Mouse (Mus musculus): ENCODE data around the gene Gm5460. TPM values are rescaled to one million over a fixed set of nuclear protein-coding genes. Genes with fewer than 3 reads are reported as not detected.

The Gm5460 gene
- not detected in 2 replicates for polyA plus RNA-seq (2015; fragmentation: Nextera tagmentation; extraction: Ambion mirVana)

DNA sequence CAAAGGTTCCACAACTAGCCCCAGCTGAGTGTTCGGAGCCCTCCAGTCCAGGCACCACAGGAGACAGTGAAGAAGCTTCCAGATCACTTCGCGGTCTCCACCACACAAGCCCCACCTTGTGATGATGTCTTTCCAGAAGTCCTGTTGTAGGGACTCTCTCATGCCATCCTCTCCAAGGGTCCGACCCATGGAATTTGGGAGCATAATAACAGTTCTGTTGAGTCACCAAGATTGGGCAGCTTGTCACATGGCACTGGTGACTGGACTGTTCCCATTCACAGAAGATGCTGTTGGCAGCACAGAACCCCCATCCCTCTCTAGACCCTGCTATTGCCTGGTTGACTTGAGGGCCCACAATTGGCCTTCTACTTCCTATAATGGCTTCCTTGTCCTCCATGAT, at the start of gene Gm5460:
Gene Gm5460 (plus strand): TSS at position 378 of the 400 bp plus-strand sequence.
- 89% methylated on average over 4 of the region's 4 CpGs for WGBS
- Histone ChIP-seq H3K9me3 (ENCODE audit: low read length) (no peaks in the 10 kb centered on the region), H3K27me3 (replicated peaks; ENCODE audit: insufficient read depth, low read length) (no peaks in the 10 kb centered on the region), H3K9ac (replicated peaks; ENCODE audit: low read depth) (no peak within 1 kb of the TSS), H3K36me3 (ENCODE audit: insufficient read depth, low read length) (no peaks in the 10 kb centered on the region), H3K27ac (ENCODE audit: low read length) (no peak within 1 kb of the TSS), H3K4me2 (replicated peaks; ENCODE audit: low read depth, low read length) (no peak within 1 kb of the TSS), H3K4me3 (ENCODE audit: low read depth, low read length) (no peak within 1 kb of the TSS), H3K4me1 (ENCODE audit: insufficient read depth, low read depth, low read length) (no peaks in the 10 kb centered on the region)
- ATAC-seq (no peak), DNase-seq (ENCODE audit: low spot score) (no peak)
- TF ChIP-seq EP300 (IDR thresholded peaks at IDR 0.05) (no peak), CTCF (IDR thresholded peaks at IDR 0.05) (no peak)

DNA sequence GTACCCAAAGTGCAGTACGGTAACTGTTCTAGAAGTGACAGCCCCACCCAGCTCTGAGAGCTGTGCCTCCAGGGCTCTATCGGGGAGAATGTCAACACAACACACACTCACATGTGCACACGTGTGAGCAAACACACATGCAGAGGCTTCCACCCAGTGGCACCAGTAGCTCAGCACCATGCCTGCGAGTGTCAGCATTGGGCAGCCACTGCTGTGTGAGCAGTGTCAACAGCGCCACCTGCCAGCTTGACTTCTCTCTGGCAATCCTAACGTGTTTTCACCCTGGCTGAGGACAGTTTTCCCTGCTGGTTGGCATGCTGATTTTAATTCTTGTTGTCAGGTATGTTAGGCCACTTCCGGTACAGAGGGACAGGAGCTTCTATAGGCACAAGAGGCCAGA, 43.9 kb upstream of the Gm5460 start:
- H3K9ac ChIP-seq (replicated peaks; ENCODE audit: low read depth), result no peak overlapping the region
- H3K27ac ChIP-seq (ENCODE audit: low read length), result no peak overlapping the region
- peak; percentile 35; the same call in 1 of the 2 replicates for ATAC-seq
- 31% methylated on average over 7 of the region's 7 CpGs for WGBS
- H3K27me3 ChIP-seq (replicated peaks; ENCODE audit: insufficient read depth, low read length), result no peaks in the 10 kb centered on the region
- TF ChIP-seq CTCF (IDR thresholded peaks at IDR 0.05), result peak; percentile 72
- no peak for TF ChIP-seq EP300 (IDR thresholded peaks at IDR 0.05)
- no peak for DNase-seq (ENCODE audit: low spot score)
- no peaks in the 10 kb centered on the region for H3K4me1 ChIP-seq (ENCODE audit: insufficient read depth, low read depth, low read length)
- no peak overlapping the region for H3K4me3 ChIP-seq (ENCODE audit: low read depth, low read length)
- H3K4me2 ChIP-seq (replicated peaks; ENCODE audit: low read depth, low read length), result no peak overlapping the region
- no peaks in the 10 kb centered on the region for H3K9me3 ChIP-seq (ENCODE audit: low read length)
- H3K36me3 ChIP-seq (ENCODE audit: insufficient read depth, low read length), result no peaks in the 10 kb centered on the region

DNA sequence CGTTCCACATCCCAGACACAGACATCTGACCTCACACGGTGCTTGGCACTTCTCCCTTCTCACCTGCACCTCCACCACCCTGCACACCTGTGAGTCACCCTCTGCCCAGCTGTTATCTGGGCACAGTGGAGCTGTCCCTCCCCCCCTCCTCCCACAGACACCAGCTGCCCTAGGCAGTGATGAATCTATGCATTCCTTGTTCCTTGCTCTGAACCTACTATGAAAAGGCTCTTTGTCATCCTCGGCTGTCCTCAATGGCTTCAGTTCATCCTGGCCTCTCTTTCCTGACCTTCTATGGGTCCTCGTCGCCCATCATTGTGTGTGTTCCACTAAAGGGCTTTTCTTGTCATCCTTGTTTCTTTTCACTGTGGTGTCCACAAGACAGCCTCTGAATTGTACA, 41.8 kb upstream of the Gm5460 start:
- Histone ChIP-seq H3K4me3 (ENCODE audit: low read depth, low read length) (no peak overlapping the region), H3K9me3 (ENCODE audit: low read length) (no peaks in the 10 kb centered on the region), H3K4me2 (replicated peaks; ENCODE audit: low read depth, low read length) (no peak overlapping the region), H3K36me3 (ENCODE audit: insufficient read depth, low read length) (no peaks in the 10 kb centered on the region), H3K9ac (replicated peaks; ENCODE audit: low read depth) (no peak overlapping the region), H3K4me1 (ENCODE audit: insufficient read depth, low read depth, low read length) (no peaks in the 10 kb centered on the region), H3K27ac (ENCODE audit: low read length) (no peak overlapping the region), H3K27me3 (replicated peaks; ENCODE audit: insufficient read depth, low read length) (no peaks in the 10 kb centered on the region)
- no peak for DNase-seq (ENCODE audit: low spot score)
- no peak for ATAC-seq
- TF ChIP-seq CTCF (IDR thresholded peaks at IDR 0.05) (no peak), EP300 (IDR thresholded peaks at IDR 0.05) (no peak)
- WGBS, result 61% methylated on average over 5 of the region's 5 CpGs

DNA sequence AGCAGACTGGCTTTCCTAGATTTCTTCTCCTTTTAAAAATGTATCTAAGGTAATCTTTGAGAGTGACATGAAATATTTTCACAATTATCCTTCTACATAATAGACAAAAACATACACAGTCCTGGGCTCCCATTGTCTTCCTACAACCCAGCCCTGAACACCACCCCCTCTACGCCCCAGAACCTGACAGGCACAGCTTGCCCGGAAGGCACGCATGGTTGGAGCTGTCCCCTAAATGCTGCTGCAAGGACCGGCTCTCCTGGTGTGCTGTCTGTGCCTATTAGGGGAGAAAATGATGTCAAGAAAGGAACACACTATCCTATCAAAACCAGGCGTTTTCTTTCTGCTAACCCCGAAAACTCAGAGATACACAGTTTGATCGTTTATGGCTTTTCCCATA, 38.8 kb upstream of the Gm5460 start:
- Histone ChIP-seq H3K27me3 (replicated peaks; ENCODE audit: insufficient read depth, low read length) (no peaks in the 10 kb centered on the region), H3K9ac (replicated peaks; ENCODE audit: low read depth) (no peak overlapping the region), H3K36me3 (ENCODE audit: insufficient read depth, low read length) (no peaks in the 10 kb centered on the region), H3K9me3 (ENCODE audit: low read length) (no peaks in the 10 kb centered on the region), H3K4me1 (ENCODE audit: insufficient read depth, low read depth, low read length) (no peaks in the 10 kb centered on the region), H3K4me2 (replicated peaks; ENCODE audit: low read depth, low read length) (no peak overlapping the region), H3K4me3 (ENCODE audit: low read depth, low read length) (no peak overlapping the region), H3K27ac (ENCODE audit: low read length) (no peak overlapping the region)
- DNase-seq (ENCODE audit: low spot score) (no peak), ATAC-seq (no peak)
- 35% methylated on average over 7 of the region's 7 CpGs for WGBS
- no peak for TF ChIP-seq EP300 (IDR thresholded peaks at IDR 0.05)
- no peak for TF ChIP-seq CTCF (IDR thresholded peaks at IDR 0.05)

DNA sequence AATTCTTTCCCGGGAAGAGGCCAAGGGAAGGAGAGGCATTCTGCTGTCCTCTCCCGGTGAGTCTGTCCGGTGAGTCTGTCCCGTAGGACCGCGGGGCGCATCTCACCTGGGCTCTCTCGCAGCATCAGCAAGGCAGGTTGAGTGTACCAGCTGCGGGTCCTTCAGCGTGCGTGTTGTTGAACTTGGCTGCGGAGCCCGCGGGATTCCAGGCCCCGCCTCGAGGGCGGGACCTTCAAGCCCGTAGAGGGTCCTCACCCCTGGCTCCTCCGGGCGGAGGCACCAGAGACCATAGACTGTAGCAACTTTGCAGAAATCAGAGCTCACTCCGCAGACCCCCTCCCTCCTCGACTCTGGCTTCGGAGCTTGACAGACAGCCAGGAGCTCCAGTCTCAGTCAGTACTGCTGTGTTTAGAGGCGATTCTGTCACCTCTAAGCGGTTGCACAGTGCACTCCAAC, 37.9 kb upstream of the Gm5460 start, which contains the start of gene Zfp488:
Gene Zfp488 (minus strand): TSS at position 161 of the 456 bp plus-strand sequence.
- H3K27me3 ChIP-seq (replicated peaks; ENCODE audit: insufficient read depth, low read length), result no peaks in the 10 kb centered on the region
- WGBS, result 3% methylated on average over 25 of the region's 25 CpGs
- no peaks in the 10 kb centered on the region for H3K36me3 ChIP-seq (ENCODE audit: insufficient read depth, low read length)
- TF ChIP-seq EP300 (IDR thresholded peaks at IDR 0.05), result no peak
- no peak for TF ChIP-seq CTCF (IDR thresholded peaks at IDR 0.05)
- no peaks in the 10 kb centered on the region for H3K4me1 ChIP-seq (ENCODE audit: insufficient read depth, low read depth, low read length)
- no peak within 1 kb of the TSS for H3K27ac ChIP-seq (ENCODE audit: low read length)
- DNase-seq (ENCODE audit: low spot score), result no peak
- ATAC-seq, result no peak
- no peak within 1 kb of the TSS for H3K9ac ChIP-seq (replicated peaks; ENCODE audit: low read depth)
- H3K9me3 ChIP-seq (ENCODE audit: low read length), result no peaks in the 10 kb centered on the region
- peak within 1 kb of the TSS; percentile 43 for H3K4me2 ChIP-seq (replicated peaks; ENCODE audit: low read depth, low read length)
- H3K4me3 ChIP-seq (ENCODE audit: low read depth, low read length), result no peak within 1 kb of the TSS

DNA sequence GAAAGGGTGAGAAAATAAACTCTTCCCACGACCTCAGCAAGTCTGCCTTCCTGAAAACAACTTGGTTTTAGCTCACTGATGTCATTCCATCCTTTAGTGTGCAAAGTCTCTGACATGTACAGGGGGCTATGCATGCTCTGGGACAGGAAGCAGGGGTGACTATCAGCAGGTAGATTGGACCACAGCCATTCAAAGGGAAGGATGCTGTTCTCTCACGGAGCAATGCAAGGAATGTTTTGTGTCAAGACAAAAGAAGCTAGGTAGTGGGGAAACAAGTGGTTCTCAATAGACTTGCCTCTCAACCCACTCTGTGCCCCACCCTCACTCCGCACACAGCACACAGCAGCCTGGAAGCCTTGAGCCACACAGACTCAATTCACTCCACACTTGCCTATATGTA, 27.4 kb upstream of the Gm5460 start:
- no peak overlapping the region for H3K4me3 ChIP-seq (ENCODE audit: low read depth, low read length)

DNA sequence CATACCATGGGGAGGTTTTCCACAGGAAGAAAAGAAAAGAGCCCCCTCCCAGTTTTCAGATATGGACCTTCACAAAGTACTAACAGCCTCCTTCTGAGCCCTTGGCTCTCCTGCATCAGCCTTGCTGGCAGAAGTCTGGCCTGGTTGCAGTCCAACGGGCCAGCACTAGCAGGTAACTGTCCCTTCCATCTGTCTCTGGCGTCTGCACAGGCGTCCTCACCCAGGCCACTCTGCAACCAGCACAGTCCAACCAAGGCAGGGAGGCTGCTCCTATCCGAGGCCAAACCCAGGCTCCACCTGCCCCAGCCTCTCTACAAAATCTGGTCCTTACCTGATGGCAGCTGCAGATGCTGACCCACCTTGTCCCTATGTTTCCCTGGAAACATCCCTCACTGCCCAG, 24.6 kb upstream of the Gm5460 start:
- Histone ChIP-seq H3K9ac (replicated peaks; ENCODE audit: low read depth) (no peak overlapping the region), H3K27ac (ENCODE audit: low read length) (no peak overlapping the region), H3K4me2 (replicated peaks; ENCODE audit: low read depth, low read length) (no peak overlapping the region), H3K4me1 (ENCODE audit: insufficient read depth, low read depth, low read length) (no peaks in the 10 kb centered on the region), H3K9me3 (ENCODE audit: low read length) (no peaks in the 10 kb centered on the region), H3K27me3 (replicated peaks; ENCODE audit: insufficient read depth, low read length) (no peaks in the 10 kb centered on the region), H3K36me3 (ENCODE audit: insufficient read depth, low read length) (no peaks in the 10 kb centered on the region), H3K4me3 (ENCODE audit: low read depth, low read length) (no peak overlapping the region)
- 70% methylated on average over 4 of the region's 4 CpGs for WGBS
- no peak for ATAC-seq
- TF ChIP-seq EP300 (IDR thresholded peaks at IDR 0.05) (no peak), CTCF (IDR thresholded peaks at IDR 0.05) (no peak)
- no peak for DNase-seq (ENCODE audit: low spot score)

More for the DNA sequence above, 27.4 kb upstream of the Gm5460 start:
- TF ChIP-seq CTCF (IDR thresholded peaks at IDR 0.05) (no peak), EP300 (IDR thresholded peaks at IDR 0.05) (no peak)
- H3K36me3 ChIP-seq (ENCODE audit: insufficient read depth, low read length), result no peaks in the 10 kb centered on the region
- no peaks in the 10 kb centered on the region for H3K27me3 ChIP-seq (replicated peaks; ENCODE audit: insufficient read depth, low read length)
- no peak overlapping the region for H3K4me2 ChIP-seq (replicated peaks; ENCODE audit: low read depth, low read length)
- H3K4me1 ChIP-seq (ENCODE audit: insufficient read depth, low read depth, low read length), result no peaks in the 10 kb centered on the region
- WGBS, result 36% methylated on average over 3 of the region's 3 CpGs
- peak; percentile 33; the same call in 1 of the 2 replicates for ATAC-seq
- no peaks in the 10 kb centered on the region for H3K9me3 ChIP-seq (ENCODE audit: low read length)
- no peak overlapping the region for H3K9ac ChIP-seq (replicated peaks; ENCODE audit: low read depth)
- no peak for DNase-seq (ENCODE audit: low spot score)
- no peak overlapping the region for H3K27ac ChIP-seq (ENCODE audit: low read length)

All from lung, postnatal 0 days (tissue).